Mouse (Mus musculus): ENCODE results near the gene Atg16l2.

Atg16l2 gene

GRCm38 (mm10) chr7:101223501-101223900 lies 78.5 kb downstream of the Atg16l2 start:
- DNase-seq (ENCODE audit: low spot score in 2 of 2): no peak

GRCm38 (mm10) chr7:101216724-101217123 lies 85.3 kb downstream of the Atg16l2 start:
- DNase-seq (ENCODE audit: low spot score in 2 of 2): no peak

GRCm38 (mm10) chr7:101213515-101214263 lies 88.4 kb downstream of the Atg16l2 start:
- no peak for DNase-seq (ENCODE audit: low spot score in 2 of 2)
